Mouse (Mus musculus) liver, embryonic 13.5 days (tissue): Measurements from ENCODE around the gene Pam16. TPM values are rescaled to one million over a fixed set of nuclear protein-coding genes. Genes with fewer than 3 reads are reported as not detected.

ENCODE experiments used
- ATAC-seq: fragments of 200-750 bp; cut with Nextera tagmentation; 2 replicates; pipeline ENCODE4 v1.8.0; 2017; ENCODE audit warnings: low read depth, mild to moderate bottlenecking, moderate number of reproducible peaks, moderate library complexity
- DNase-seq: peaks from one replicate; pipeline ENCODE4 v3.0.0; 2022
- H3K27ac ChIP-seq: fragments of 300-500 bp; sonication (generic); 2 replicates; pipeline ENCODE4 v1.5.1; 2015; ENCODE audit warnings: moderate library complexity, mild to moderate bottlenecking, inconsistent platforms
- H3K27me3 ChIP-seq: fragments of 300-500 bp; sonication (generic); 2 replicates; pipeline ENCODE4 v1.6.1; 2015; ENCODE audit warnings: mild to moderate bottlenecking, inconsistent platforms
- H3K36me3 ChIP-seq: fragments of 300-500 bp; sonication (generic); 2 replicates; pipeline ENCODE4 v1.6.1; 2015; ENCODE audit warnings: mild to moderate bottlenecking, inconsistent platforms
- H3K4me1 ChIP-seq: fragments of 300-500 bp; sonication (generic); replicated peaks from 2 replicates; pipeline ENCODE4 v1.6.1; 2015; ENCODE audit warnings: inconsistent platforms
- H3K4me2 ChIP-seq: fragments of 300-500 bp; sonication (generic); 2 replicates; pipeline ENCODE4 v1.6.1; 2015; ENCODE audit warnings: inconsistent platforms, mild to moderate bottlenecking, moderate library complexity
- H3K4me3 ChIP-seq: fragments of 300-500 bp; sonication (generic); replicated peaks from 2 replicates; pipeline ENCODE4 v1.5.1; 2015; ENCODE audit warnings: mild to moderate bottlenecking, inconsistent platforms
- H3K9ac ChIP-seq: fragments of 300-500 bp; sonication (generic); 2 replicates; pipeline ENCODE4 v1.6.1; 2015; ENCODE audit warnings: mild to moderate bottlenecking, inconsistent platforms
- H3K9me3 ChIP-seq: fragments of 300-500 bp; sonication (generic); replicated peaks from 2 replicates; pipeline ENCODE4 v1.6.1; 2016; ENCODE audit warnings: inconsistent platforms
- WGBS: fragments of 180-500 bp; shearing (Covaris S2); methylation state at CpG from one replicate; pipeline ENCODE4 v1.1.7; 2015; ENCODE audit not compliant: insufficient replicate concordance; 5-methylcytosine and 5-hydroxymethylcytosine counted together
- polyA plus RNA-seq: library from polyadenylated mRNA; unstranded; fragments of >200 nt; fragmentation: Nextera tagmentation; extraction: Ambion mirVana; gene quantifications from 2 replicates; pipeline ENCODE4 v1.2.1, GENCODE M21; 2015

The Pam16 gene
- polyA plus RNA-seq, 1 experiment from 2014 or later, result 74.1 TPM

DNA sequence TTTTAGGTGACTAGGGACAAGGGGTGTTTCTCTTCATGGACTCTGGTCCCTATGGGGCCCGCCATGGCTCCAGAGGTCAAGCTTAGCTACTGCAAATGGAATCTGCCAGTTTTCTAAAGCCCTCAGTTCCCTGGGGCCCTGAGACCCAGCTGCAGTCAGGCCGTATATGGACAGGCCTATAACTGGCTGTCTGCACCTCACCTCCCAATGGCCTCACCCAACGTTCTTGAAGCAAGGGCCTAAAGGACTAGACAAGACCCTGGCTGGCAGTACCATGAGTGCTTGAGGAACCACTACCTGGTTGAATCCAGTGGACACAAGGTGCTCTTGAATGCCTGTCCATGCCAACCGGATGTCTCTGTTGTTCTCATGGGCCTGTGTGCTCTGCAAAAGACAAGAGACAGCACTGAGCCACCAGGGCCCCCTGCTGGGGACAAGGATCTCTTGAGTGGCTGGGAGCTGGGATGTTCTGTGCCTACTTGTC is 30.5 kb upstream of the Pam16 start:
- Histone ChIP-seq H3K27ac (peak overlapping the region; percentile 58), H3K9ac (no peak overlapping the region), H3K4me2 (no peak overlapping the region), H3K9me3 (no peaks in the 10 kb centered on the region), H3K4me3 (no peak overlapping the region), H3K4me1 (peaks cover 30% of the 10 kb centered on the region), H3K36me3 (peaks cover 41% of the 10 kb centered on the region), H3K27me3 (no peaks in the 10 kb centered on the region)
- no peak for DNase-seq
- 72% methylated on average over 4 of the region's 4 CpGs for WGBS
- peak; percentile 37; the same call in 1 of the 2 replicates for ATAC-seq

DNA sequence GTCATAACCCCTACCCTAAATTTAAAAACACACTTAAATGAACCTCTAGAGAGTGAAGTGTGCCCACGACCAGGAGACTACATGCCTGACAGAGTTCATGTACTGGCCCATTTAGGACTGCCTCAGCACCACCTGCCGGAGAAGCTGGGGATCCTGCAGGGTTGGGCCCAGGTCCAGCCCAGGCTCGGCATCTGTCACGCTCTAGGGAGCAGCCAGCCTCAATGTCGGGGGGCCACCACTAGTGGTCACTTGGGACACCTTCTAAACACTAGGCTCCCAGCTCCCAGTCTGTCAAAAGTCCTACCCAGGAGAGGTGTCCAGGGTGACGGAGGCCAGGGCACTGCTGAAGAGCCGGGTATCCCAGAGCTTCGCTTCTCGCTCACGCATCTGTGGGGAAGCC is 29.9 kb upstream of the Pam16 start:
- Histone ChIP-seq H3K9me3 (no peaks in the 10 kb centered on the region), H3K4me2 (no peak overlapping the region), H3K9ac (no peak overlapping the region), H3K36me3 (peaks cover 44% of the 10 kb centered on the region), H3K27me3 (no peaks in the 10 kb centered on the region), H3K27ac (peak overlapping the region; percentile 58; the same call in 1 of the 2 replicates), H3K4me3 (no peak overlapping the region), H3K4me1 (peaks cover 30% of the 10 kb centered on the region)
- ATAC-seq (no peak), DNase-seq (no peak)
- WGBS, result 80% methylated on average over 10 of the region's 10 CpGs

DNA sequence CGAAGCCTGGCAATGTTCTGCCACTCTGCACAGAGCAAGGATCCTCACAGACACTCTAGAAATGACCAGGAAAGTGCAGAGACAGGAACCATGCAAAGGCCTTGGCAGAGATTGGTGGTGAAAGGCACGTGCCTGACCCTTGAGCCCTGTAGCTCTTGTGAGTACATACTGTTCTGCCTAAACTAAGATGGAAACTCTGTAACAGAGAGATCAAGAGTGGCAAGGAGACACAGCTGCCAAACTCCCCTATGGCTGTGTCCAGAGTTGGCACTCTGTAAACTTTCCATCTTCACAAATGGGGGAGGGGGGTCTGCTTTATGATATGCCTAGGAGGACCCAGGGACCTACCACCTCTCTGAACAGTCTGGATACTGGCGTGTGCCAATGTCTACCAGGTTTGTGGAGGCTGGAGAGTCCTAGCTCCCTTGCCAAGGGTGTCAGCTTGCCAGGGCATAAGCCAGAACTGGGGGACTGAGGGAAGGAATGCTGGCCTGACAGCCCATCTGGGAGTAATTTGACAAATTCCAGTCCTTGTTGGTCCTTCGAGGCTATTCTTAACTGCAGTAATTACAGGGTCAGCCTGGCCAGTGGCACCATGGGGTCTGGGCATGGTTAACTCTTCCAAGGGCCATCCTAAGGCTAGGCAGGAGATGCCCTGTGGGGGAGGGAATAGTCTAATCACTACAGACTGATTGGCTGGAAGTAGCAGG is 28.1 kb upstream of the Pam16 start:
- no peak for ATAC-seq
- no peak overlapping the region for H3K9ac ChIP-seq
- H3K4me1 ChIP-seq, result peaks cover 20% of the 10 kb centered on the region
- H3K9me3 ChIP-seq, result no peaks in the 10 kb centered on the region
- DNase-seq, result no peak
- 65% methylated on average over 4 of the region's 4 CpGs for WGBS
- no peak overlapping the region for H3K4me3 ChIP-seq
- H3K4me2 ChIP-seq, result no peak overlapping the region
- H3K27me3 ChIP-seq, result no peaks in the 10 kb centered on the region
- peaks cover 56% of the 10 kb centered on the region for H3K36me3 ChIP-seq
- no peak overlapping the region for H3K27ac ChIP-seq

DNA sequence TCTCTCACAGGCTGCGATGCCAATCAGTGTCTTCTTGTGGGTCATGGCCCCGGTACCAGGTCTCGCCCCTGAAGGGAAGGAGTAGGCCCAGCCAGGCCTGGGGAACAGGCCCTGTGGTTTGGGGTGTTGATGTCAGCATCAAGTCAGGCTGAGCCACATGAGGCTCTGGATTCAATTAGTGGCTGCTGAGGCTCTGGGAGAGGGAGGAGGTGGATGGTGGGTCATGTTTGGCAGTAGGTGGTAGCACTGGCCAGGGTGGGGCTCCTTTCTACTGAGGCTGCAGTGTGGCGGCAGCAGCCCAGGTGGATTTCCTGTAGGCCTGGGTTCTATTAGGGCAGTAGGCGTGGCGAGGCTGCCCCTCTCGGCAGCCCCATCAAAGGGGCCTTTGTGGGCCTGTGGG is 26.8 kb upstream of the Pam16 start:
- H3K36me3 ChIP-seq, result peaks cover 56% of the 10 kb centered on the region
- no peak for DNase-seq
- H3K4me2 ChIP-seq, result no peak overlapping the region
- H3K4me1 ChIP-seq, result peaks cover 23% of the 10 kb centered on the region
- H3K27me3 ChIP-seq, result no peaks in the 10 kb centered on the region
- no peak overlapping the region for H3K9ac ChIP-seq
- H3K9me3 ChIP-seq, result no peaks in the 10 kb centered on the region
- 71% methylated on average over 7 of the region's 7 CpGs for WGBS
- H3K27ac ChIP-seq, result no peak overlapping the region
- no peak overlapping the region for H3K4me3 ChIP-seq
- no peak for ATAC-seq

DNA sequence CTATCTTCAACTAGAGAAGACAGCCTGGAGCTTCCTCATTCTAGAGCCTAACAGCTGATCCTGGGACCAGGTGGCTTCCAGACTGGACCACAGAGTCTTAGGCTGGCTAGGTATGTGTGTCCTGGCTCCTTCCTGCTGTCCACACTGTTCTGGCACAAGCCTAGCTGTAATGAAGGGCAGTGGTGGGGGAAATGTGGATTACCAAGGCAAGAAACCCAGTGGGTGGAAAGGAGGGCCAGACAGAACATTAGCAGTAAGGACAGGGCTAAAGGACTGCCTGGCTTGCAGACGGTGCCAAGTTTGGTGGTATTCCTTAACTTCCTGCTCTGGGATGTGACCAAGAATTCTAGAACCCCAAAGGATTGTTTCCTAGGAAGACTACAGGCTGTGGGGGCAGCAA is 26.3 kb upstream of the Pam16 start:
- Histone ChIP-seq H3K36me3 (peaks cover 56% of the 10 kb centered on the region), H3K9ac (no peak overlapping the region), H3K27me3 (no peaks in the 10 kb centered on the region), H3K9me3 (no peaks in the 10 kb centered on the region), H3K27ac (no peak overlapping the region), H3K4me1 (peaks cover 18% of the 10 kb centered on the region), H3K4me3 (no peak overlapping the region), H3K4me2 (no peak overlapping the region)
- 89% methylated on average over 1 of the region's 1 CpGs for WGBS
- DNase-seq (no peak), ATAC-seq (no peak)

DNA sequence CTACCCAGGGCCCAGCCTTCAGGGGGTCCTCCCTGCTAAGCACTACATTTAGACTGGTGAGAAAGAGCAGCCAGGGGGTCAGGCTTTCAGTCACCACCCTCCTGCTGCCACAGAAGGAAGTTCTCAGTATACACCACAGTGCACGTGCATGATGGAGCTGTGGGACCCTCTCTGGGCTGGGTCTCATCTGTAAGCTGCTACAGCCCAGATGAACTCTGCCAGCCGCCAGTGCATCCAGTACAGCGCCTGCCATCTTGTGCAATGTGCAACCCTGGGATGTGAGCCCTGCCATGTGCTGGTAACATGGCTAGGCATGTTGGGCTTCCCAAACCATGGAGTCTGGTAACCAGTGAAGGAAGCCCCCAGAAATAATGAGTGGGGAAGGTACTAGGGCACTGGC is 25.4 kb upstream of the Pam16 start:
- Histone ChIP-seq H3K4me1 (peaks cover 9% of the 10 kb centered on the region), H3K27me3 (no peaks in the 10 kb centered on the region), H3K4me3 (no peak overlapping the region), H3K9me3 (no peaks in the 10 kb centered on the region), H3K4me2 (no peak overlapping the region), H3K36me3 (peaks cover 51% of the 10 kb centered on the region), H3K9ac (no peak overlapping the region), H3K27ac (no peak overlapping the region)
- WGBS, result 83% methylated on average over 3 of the region's 3 CpGs
- ATAC-seq (no peak), DNase-seq (no peak)

DNA sequence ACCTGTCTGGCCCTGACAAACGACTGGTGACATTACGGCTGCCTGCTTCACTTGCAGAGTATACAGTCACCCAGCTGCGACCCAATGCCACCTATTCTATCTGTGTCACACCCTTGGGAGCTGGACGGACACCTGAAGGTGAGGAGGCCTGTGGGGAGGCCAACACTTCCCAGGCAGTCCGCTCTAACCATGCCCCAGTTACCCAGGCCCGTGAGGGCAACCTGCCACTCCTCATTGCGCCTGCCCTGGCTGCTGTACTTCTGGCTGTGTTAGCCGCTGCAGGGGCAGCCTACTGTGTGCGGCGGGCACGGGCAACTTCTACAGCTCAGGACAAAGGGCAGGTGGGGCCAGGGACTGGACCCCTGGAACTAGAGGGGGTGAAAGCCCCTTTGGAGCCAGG is 24.9 kb upstream of the Pam16 start:
- peaks cover 5% of the 10 kb centered on the region for H3K4me1 ChIP-seq
- DNase-seq, result no peak
- WGBS, result 86% methylated on average over 11 of the region's 11 CpGs
- no peaks in the 10 kb centered on the region for H3K9me3 ChIP-seq
- H3K4me3 ChIP-seq, result no peak overlapping the region
- peak; percentile 6; the same call in 1 of the 2 replicates for ATAC-seq
- H3K27ac ChIP-seq, result no peak overlapping the region
- H3K4me2 ChIP-seq, result no peak overlapping the region
- H3K27me3 ChIP-seq, result no peaks in the 10 kb centered on the region
- H3K36me3 ChIP-seq, result peaks cover 46% of the 10 kb centered on the region
- H3K9ac ChIP-seq, result no peak overlapping the region

DNA sequence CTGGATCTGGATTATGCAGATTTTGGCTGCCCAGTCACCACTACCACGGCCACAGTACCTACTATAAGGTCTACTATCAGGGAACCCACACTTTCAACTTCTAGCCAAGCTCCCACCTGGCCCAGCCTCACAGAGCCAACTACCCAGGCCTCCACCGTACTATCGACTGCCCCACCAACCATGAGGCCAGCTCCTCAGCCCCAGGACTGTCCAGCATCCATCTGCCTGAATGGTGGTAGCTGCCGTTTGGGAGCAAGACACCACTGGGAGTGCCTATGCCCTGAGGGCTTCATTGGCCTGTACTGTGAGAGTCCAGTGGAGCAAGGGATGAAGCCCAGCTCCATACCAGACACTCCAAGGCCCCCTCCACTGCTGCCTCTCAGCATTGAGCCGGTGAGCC is 24.4 kb upstream of the Pam16 start:
- no peaks in the 10 kb centered on the region for H3K9me3 ChIP-seq
- WGBS, result 81% methylated on average over 5 of the region's 5 CpGs
- no peak overlapping the region for H3K27ac ChIP-seq
- peaks cover 5% of the 10 kb centered on the region for H3K4me1 ChIP-seq
- ATAC-seq, result 0 out of 2 replicates have a peak, but pooled peaks have one; percentile 9
- H3K4me3 ChIP-seq, result no peak overlapping the region
- peaks cover 45% of the 10 kb centered on the region for H3K36me3 ChIP-seq
- no peak for DNase-seq
- no peak overlapping the region for H3K9ac ChIP-seq
- no peak overlapping the region for H3K4me2 ChIP-seq
- no peaks in the 10 kb centered on the region for H3K27me3 ChIP-seq

DNA sequence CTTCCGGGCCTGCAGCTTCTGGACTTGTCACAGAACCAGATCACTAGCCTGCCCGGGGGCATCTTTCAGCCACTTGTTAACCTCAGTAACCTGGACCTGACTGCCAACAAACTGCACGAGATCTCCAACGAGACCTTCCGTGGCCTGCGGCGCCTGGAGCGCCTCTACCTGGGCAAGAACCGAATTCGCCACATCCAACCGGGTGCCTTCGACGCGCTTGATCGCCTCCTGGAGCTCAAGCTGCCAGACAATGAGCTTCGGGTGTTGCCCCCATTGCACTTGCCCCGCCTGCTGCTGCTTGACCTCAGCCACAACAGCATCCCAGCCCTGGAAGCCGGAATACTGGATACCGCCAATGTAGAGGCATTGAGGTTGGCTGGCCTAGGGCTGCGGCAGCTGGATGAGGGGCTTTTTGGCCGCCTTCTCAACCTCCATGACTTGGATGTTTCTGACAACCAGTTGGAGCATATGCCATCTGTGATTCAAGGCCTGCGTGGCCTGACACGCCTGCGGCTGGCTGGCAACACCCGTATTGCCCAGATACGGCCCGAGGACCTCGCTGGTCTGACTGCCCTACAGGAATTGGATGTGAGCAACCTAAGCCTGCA is 23.7 kb upstream of the Pam16 start:
- no peaks in the 10 kb centered on the region for H3K27me3 ChIP-seq

DNA sequence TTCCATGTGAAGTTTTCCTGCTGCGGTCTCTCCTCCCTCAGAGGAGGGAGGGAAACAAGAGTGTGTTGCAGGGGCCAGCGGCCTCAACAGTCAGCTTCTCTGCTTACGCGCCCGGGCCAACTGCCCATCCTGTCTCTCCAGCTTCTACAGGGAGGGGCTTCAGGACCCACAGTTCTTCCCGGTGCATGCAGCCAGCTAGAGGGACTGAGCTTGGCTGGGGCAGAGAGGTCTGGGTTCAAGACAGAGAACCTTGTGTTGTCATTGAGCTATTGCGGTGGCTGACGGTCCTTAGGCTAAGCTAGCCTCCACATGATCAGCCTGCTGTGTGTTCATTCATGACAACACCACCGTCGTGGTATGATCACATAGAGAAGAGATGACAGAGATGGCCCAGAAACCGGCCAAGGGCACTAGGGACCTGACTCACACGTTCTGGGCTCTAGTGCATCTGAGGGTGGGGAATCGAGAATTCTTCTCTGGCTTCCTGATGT is 22.9 kb upstream of the Pam16 start:
- peaks cover 15% of the 10 kb centered on the region for H3K4me1 ChIP-seq
- no peak for DNase-seq
- no peak overlapping the region for H3K4me3 ChIP-seq
- H3K9ac ChIP-seq, result no peak overlapping the region
- no peaks in the 10 kb centered on the region for H3K27me3 ChIP-seq
- no peak overlapping the region for H3K27ac ChIP-seq
- H3K36me3 ChIP-seq, result peaks cover 45% of the 10 kb centered on the region
- ATAC-seq, result no peak
- no peak overlapping the region for H3K4me2 ChIP-seq
- WGBS, result 71% methylated on average over 13 of the region's 13 CpGs
- H3K9me3 ChIP-seq, result no peaks in the 10 kb centered on the region

More for the DNA sequence above, 23.7 kb upstream of the Pam16 start:
- 88% methylated on average over 28 of the region's 28 CpGs for WGBS
- Histone ChIP-seq H3K9me3 (no peaks in the 10 kb centered on the region), H3K36me3 (peaks cover 51% of the 10 kb centered on the region), H3K4me1 (peaks cover 8% of the 10 kb centered on the region), H3K27ac (no peak overlapping the region), H3K4me3 (no peak overlapping the region), H3K4me2 (no peak overlapping the region), H3K9ac (no peak overlapping the region)
- no peak for ATAC-seq
- DNase-seq, result no peak

DNA sequence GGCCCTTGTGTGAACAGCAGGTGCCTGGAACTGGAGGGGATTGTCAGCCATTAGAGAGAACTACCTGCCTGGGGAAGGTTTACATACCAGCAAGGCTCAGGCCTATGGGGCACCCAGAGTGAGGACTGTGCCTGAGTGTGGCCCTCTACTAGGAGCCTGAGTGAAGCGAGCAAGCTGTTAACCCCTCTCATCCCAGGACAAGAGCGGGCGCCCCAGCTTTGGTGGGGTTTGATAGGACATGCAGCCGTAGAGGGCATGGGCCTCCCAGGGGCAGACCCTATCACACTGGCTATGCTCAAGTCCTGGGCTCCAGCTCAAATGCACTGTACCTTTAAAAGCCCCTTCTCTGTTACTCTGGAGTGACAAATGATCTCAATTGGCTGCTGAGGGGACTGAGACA is 22.0 kb upstream of the Pam16 start:
- ATAC-seq (no peak), DNase-seq (no peak)
- H3K4me1 ChIP-seq, result peaks cover 23% of the 10 kb centered on the region
- no peak overlapping the region for H3K4me2 ChIP-seq
- H3K9me3 ChIP-seq, result no peaks in the 10 kb centered on the region
- no peaks in the 10 kb centered on the region for H3K27me3 ChIP-seq
- no peak overlapping the region for H3K4me3 ChIP-seq
- peaks cover 36% of the 10 kb centered on the region for H3K36me3 ChIP-seq
- 82% methylated on average over 4 of the region's 4 CpGs for WGBS
- H3K27ac ChIP-seq, result no peak overlapping the region
- no peak overlapping the region for H3K9ac ChIP-seq
